Mouse (Mus musculus) neutrophil, adult 5-6 weeks (primary cell): ENCODE measurements around the gene Lce6a. TPM values are rescaled to one million over a fixed set of nuclear protein-coding genes. Genes with fewer than 3 reads are reported as not detected.

Experiments used
- ATAC-seq: fragments of 151-379, 151-347 bp; 2 replicates; pipeline ENCODE4 v1.8.0; 2017; ENCODE audit warnings: mild to moderate bottlenecking, moderate TSS enrichment; ENCODE audit not compliant: insufficient number of reproducible peaks, poor library complexity, low FRiP score, severe bottlenecking; ENCODE audit errors: extremely low read depth
- total RNA-seq: library from RNA; stranded (forward); fragments of 200-1000 nt; gene quantifications from 2 replicates; pipeline ENCODE4 v1.2.3, GENCODE M21; 2017

Gene Lce6a
- total RNA-seq, 1 experiment from 2014 or later = not detected

DNA sequence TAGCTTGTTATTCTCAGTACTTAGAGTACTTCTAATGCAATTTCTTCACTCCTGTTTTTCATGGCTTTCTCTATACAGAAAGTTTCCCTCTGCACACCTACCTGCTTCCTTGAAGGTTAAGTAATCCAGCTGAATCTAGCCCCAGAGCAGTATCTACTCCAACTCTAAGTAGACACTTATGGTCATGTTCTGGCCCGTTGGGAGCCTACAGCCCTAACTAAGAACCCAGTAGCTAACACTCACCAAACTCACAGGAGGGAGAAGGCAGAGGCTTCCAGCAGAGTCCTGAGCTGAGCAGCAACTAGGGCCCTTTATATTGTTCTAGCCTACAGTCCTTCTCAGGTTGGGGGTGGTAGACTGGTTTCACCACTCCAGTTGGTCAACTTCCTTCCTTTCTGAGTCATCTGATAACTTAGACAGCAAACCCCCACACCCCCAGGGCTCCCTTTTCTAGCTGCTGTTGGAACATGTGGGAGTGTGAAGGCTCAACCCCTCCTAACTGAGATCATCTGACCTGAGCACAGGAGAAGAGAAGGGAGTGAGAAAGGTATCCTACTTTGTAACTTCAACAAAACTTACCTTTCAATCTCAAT, 47.9 kb downstream of the Lce6a start, which contains the start of gene Ivl:
Gene Ivl, minus strand, starts transcription at position 287 of the 593 bp plus-strand sequence.
- ATAC-seq = no peak

DNA sequence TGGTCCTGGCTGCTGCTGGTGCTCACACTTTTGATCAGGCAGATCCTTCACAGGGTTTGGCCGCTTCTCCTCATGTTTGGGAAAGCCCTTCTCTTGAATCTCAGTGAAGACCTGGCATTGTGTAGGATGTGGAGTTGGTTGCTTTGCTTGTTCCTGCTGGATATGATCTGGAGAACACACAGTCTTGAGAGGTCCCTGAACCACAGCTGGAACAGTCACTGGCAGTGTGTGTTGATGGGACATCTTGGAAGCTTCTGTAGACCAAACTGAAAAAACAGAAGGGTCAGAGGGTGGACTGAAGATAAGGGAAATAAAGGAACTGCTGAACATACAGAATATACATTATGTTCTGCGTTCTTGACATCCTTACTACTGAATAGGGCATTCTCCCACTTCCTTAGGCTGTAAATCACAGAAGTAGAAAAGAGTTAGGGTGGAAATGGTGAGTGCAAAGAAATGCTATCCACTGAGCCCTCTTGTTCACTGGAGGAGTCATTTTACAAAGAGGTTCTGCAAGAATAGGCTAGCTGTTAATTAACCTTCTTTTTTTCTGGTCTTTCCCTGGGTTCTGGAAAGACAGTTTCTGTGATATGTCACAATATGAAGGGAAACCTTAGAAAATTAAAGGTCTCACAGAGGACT, 48.8 kb downstream of the Lce6a start:
- ATAC-seq = no peak

Other genes starting within 250 kb of the Lce6a start
- gene Sprr2h, start 236.0 kb downstream of the Lce6a start, total RNA-seq = not detected in 2 replicates
- not detected in 2 replicates for gene Sprr2i, start 213.7 kb downstream of the Lce6a start, total RNA-seq
- gene Sprr2j-ps, start 203.6 kb downstream of the Lce6a start, total RNA-seq = not detected in 2 replicates
- 2.1 and 3.1 TPM in 2 replicates for gene Gm9774, start 192.2 kb downstream of the Lce6a start, total RNA-seq
- not detected in 2 replicates for gene Sprr2k, start 189.1 kb downstream of the Lce6a start, total RNA-seq
- gene Sprr1b, start 182.9 kb downstream of the Lce6a start, total RNA-seq = not detected in 2 replicates
- not detected in 2 replicates for gene Sprr3, start 162.9 kb downstream of the Lce6a start, total RNA-seq
- gene Sprr1a, start 135.8 kb downstream of the Lce6a start, total RNA-seq = not detected in 2 replicates
- not detected in 2 replicates for gene Sprr4, start 121.2 kb downstream of the Lce6a start, total RNA-seq
- 0.98 TPM in 1 of 2 replicates, not detected in the other for gene 2310046K23Rik, start 87.1 kb downstream of the Lce6a start, total RNA-seq
- gene Ivl, start 47.9 kb downstream of the Lce6a start, total RNA-seq = not detected in 2 replicates
- not detected in 2 replicates for gene Smcp, start 32.7 kb downstream of the Lce6a start, total RNA-seq
- gene 2210017I01Rik, start 14.2 kb downstream of the Lce6a start, total RNA-seq = not detected in 2 replicates
- gene Lce1a1, start 26.6 kb upstream of the Lce6a start, total RNA-seq = not detected in 2 replicates
- gene Lce1b, start 35.3 kb upstream of the Lce6a start, total RNA-seq = not detected in 2 replicates
- not detected in 2 replicates for gene Lce1a2, start 48.7 kb upstream of the Lce6a start, total RNA-seq
- not detected in 2 replicates for gene Lce1c, start 57.6 kb upstream of the Lce6a start, total RNA-seq
- gene Lce1d, start 65.5 kb upstream of the Lce6a start, total RNA-seq = not detected in 2 replicates
- gene Lce1e, start 87.4 kb upstream of the Lce6a start, total RNA-seq = not detected in 2 replicates
- gene Lce1f, start 98.7 kb upstream of the Lce6a start, total RNA-seq = not detected in 2 replicates
- gene Gm38119, start 117.4 kb upstream of the Lce6a start, total RNA-seq = not detected in 2 replicates
- gene Lce1g, start 130.7 kb upstream of the Lce6a start, total RNA-seq = not detected in 2 replicates
- gene Lce1h, start 143.4 kb upstream of the Lce6a start, total RNA-seq = not detected in 2 replicates
- gene Lce1i, start 157.2 kb upstream of the Lce6a start, total RNA-seq = not detected in 2 replicates
- gene Lce1j, start 168.9 kb upstream of the Lce6a start, total RNA-seq = not detected in 2 replicates
- not detected in 2 replicates for gene Lce1k, start 186.2 kb upstream of the Lce6a start, total RNA-seq
- not detected in 2 replicates for gene Kprp, start 205.6 kb upstream of the Lce6a start, total RNA-seq
- gene Lce1l, start 229.6 kb upstream of the Lce6a start, total RNA-seq = not detected in 2 replicates
- not detected in 2 replicates for gene 2310050C09Rik, start 248.6 kb upstream of the Lce6a start, total RNA-seq